Mouse (Mus musculus) right cerebral cortex, postnatal 14 days (tissue): ENCODE data around the gene Mael.
A peak's percentile ranks its signal among the peaks of the same experiment; 100 is the strongest.

Experiments used
- DNase-seq: peaks from one replicate; pipeline ENCODE4 v3.0.0; 2022

Mael gene

GRCm38 (mm10) chr1:166238315-166238969 is at the start of gene Mael:
TSS of gene Mael (minus strand) at chr1:166238747.
- no peak for DNase-seq

GRCm38 (mm10) chr1:166286231-166286630 is 47.7 kb upstream of the Mael start:
- no peak for DNase-seq

- peak; percentile 15 for DNase-seq
Measured at GRCm38 (mm10) chr1:166284390-166284789, 45.8 kb upstream of the Mael start.

GRCm38 (mm10) chr1:166283451-166283850 is 44.9 kb upstream of the Mael start:
- DNase-seq: no peak

- peak; percentile 65 for DNase-seq
Measured at GRCm38 (mm10) chr1:166282597-166283210, 44.2 kb upstream of the Mael start.

- no peak for DNase-seq
Measured at GRCm38 (mm10) chr1:166281836-166282235, 43.3 kb upstream of the Mael start.

- no peak for DNase-seq
Measured at GRCm38 (mm10) chr1:166281287-166281686, 42.7 kb upstream of the Mael start.

GRCm38 (mm10) chr1:166280566-166280965 is 42.0 kb upstream of the Mael start:
- DNase-seq: peak; percentile 53

GRCm38 (mm10) chr1:166279580-166280206 is 41.1 kb upstream of the Mael start:
- DNase-seq: no peak

- no peak for DNase-seq
Measured at GRCm38 (mm10) chr1:166278786-166279185, 40.2 kb upstream of the Mael start.

- no peak for DNase-seq
Measured at GRCm38 (mm10) chr1:166268218-166268617, 29.7 kb upstream of the Mael start.

- no peak for DNase-seq
Measured at GRCm38 (mm10) chr1:166266918-166267317, 28.4 kb upstream of the Mael start.

- no peak for DNase-seq
Measured at GRCm38 (mm10) chr1:166266001-166266705, 27.6 kb upstream of the Mael start.

- DNase-seq: no peak
Measured at GRCm38 (mm10) chr1:166259526-166259925, 21.0 kb upstream of the Mael start.

GRCm38 (mm10) chr1:166256898-166257297 is 18.4 kb upstream of the Mael start:
- DNase-seq: no peak

- peak; percentile 14 for DNase-seq
Measured at GRCm38 (mm10) chr1:166256302-166256701, 17.8 kb upstream of the Mael start.

- no peak for DNase-seq
Measured at GRCm38 (mm10) chr1:166255651-166256050, 17.1 kb upstream of the Mael start.

- no peak for DNase-seq
Measured at GRCm38 (mm10) chr1:166255091-166255490, 16.5 kb upstream of the Mael start.

GRCm38 (mm10) chr1:166253898-166254894 is 15.6 kb upstream of the Mael start, which contains the start of gene Ildr2:
TSS of gene Ildr2 (plus strand) at chr1:166254139.
- DNase-seq: peak; percentile 64

GRCm38 (mm10) chr1:166244285-166244684 is 5.7 kb upstream of the Mael start:
- DNase-seq: peak; percentile 11

- DNase-seq: no peak
Measured at GRCm38 (mm10) chr1:166214181-166214580, 24.4 kb downstream of the Mael start.

GRCm38 (mm10) chr1:166209371-166209770 is 29.2 kb downstream of the Mael start:
- no peak for DNase-seq
